Mouse (Mus musculus) gastrocnemius, postnatal 4 days (tissue): ENCODE results near the gene Lyzl4. TPM values are rescaled to one million over a fixed set of nuclear protein-coding genes. Genes with fewer than 3 reads are reported as not detected.
A peak's percentile ranks its signal among the peaks of the same experiment; 100 is the strongest.
"Not testable (repeated sequence)": the region's sequence is repeated elsewhere in the genome, so short reads cannot be mapped to it uniquely, and the experiment has no call there.

Experiments used
- DNase-seq, 2 experiments: peaks; one replicate each; pipeline ENCODE4 v3.0.0; 2021 to 2022; ENCODE audit warnings: low spot score in 2 of 2, mixed read lengths in 2 of 2
- total RNA-seq, 2 experiments: library from RNA; stranded (reverse); gene quantifications; 2 replicates each; pipeline ENCODE4 v1.2.3; 2021

Gene Lyzl4
- total RNA-seq, 2 experiments from 2014 or later: 0.81 to 1.2 TPM

- DNase-seq: peak; percentile 52 to 68
These were observed 36.2 kb downstream of the Lyzl4 start for GRCm38 (mm10) chr9:121605414-121606278.

DNA sequence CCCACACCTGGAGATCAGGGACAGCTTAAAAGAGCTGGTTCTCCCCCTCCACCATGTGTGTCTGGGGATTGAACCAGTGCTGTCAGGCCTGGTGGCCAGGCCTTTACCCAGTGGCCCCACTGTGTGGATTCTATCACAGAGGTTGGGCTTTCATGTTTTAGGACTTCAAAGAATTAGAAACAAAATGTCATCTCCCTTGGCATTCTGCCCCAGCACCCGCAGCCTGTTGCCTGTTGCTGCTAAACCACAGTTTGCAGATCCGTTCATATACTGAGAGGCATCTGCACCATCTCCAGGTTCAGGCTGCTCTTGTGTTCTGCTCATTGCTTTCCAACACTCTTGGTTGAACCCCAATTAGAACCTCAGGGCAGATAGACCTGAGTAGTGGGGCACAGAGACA, 39.5 kb downstream of the Lyzl4 start:
- DNase-seq: no peak

GRCm38 (mm10) chr9:121600861-121601427, 41.0 kb downstream of the Lyzl4 start:
- no peak for DNase-seq

- DNase-seq: no peak
These were observed 41.6 kb downstream of the Lyzl4 start for GRCm38 (mm10) chr9:121600201-121600860.

GRCm38 (mm10) chr9:121599551-121599950, 42.3 kb downstream of the Lyzl4 start:
- no peak for DNase-seq

DNA sequence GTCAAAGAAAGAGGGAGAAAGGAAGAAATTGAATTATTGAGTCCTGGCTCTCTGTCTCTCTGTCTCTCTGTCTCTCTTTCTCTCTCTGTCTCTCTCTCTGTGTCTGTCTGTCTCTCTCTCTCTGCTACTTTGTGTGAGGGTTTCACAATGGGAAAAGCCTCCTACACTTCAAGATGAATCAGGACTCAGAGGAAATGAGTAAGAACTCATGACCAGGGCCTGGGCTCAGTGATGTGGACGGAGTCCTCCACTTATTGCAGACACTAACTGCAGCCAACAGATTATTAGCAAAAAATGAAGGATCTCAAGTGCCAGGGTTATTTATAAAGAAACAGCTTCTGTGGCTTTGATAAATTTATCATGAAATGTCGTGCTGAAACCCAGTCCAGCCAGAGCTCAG, 43.8 kb downstream of the Lyzl4 start:
- no peak for DNase-seq

GRCm38 (mm10) chr9:121594771-121595170, 47.1 kb downstream of the Lyzl4 start:
- no peak for DNase-seq

GRCm38 (mm10) chr9:121593768-121594167, 48.1 kb downstream of the Lyzl4 start:
- not testable (repeated sequence) for DNase-seq

GRCm38 (mm10) chr9:121592948-121593550, 48.8 kb downstream of the Lyzl4 start:
- no peak for DNase-seq

DNA sequence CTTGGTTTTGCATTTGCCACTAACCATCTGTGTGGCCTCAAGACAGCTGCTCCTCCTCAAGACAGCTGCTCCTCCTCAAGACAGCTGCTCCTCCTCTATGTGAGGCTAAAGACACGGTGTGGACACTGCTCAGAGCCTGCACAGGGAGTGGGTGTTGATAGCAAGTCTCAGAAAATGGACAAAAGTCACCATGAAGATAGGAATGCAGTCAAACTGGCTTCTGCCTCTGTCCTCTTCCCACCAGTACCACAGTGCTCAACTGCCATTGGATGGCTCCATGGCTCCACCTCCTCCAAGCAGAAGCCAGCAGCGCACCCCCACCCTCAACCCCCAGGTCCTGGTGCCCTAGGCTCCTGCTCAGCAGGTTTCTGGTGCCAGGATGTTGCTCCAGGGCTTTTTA, 52.4 kb downstream of the Lyzl4 start:
- no peak for DNase-seq

DNA sequence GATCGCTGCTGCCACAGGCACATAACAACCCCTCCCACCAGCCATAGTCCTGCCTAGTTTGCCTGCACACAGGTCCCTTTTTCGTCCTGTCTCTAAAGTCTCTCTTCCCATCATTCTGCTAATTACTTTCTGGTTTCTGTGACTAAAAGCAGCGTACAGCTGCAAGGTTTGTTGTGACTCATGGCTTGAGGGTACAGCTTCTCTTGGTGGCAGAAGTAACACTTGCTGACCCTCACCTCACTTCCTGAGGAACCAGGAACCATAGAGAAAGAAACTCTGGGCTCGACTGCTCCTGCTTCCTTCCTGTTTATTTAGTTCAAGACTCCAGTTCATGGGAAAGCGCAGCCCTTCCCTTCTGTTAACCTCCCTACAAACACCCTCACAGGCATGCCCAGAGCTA, 67.5 kb downstream of the Lyzl4 start:
- DNase-seq: no peak

GRCm38 (mm10) chr9:121568451-121568850, 73.4 kb downstream of the Lyzl4 start:
- DNase-seq: no peak

DNA sequence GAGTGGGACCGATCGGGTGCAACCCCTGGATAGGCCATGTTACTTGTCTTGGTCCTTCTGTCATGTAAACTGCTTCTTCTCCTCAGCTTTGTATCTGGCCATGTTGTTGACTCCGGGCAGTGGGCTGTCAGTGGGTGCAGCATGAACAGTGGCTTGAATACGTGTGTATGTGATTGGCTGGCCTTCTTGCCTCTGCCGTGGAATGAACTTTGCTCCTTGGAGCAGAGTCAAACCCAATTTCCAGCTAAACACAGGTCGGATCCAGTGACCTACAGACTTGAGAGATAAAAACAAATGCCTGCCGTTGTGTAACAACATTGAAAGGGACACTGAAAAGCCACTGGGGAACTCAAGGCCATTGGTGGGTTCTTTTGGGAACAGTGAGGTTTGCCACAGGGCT, 75.5 kb downstream of the Lyzl4 start:
- DNase-seq: no peak

GRCm38 (mm10) chr9:121563276-121563675, 78.6 kb downstream of the Lyzl4 start:
- DNase-seq: no peak

DNA sequence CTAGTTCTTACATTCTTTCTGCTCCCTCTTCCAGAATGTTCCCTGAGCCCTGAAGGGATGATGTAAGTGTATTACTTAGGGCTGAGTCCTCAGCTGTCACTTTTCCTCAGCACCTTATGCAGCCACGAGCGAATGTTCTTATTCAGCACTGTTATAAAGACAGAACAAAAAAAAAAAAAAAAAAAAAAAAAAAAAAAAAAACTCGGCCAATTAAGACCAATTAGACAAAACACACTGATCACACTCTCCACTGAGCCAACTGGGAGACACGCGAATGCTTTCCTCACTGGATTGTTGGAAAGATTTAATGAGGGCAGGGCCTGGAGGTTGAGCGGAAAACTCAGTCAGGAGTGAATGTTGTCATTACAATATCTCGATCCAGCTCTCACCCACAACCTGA, 81.4 kb downstream of the Lyzl4 start:
- DNase-seq: no peak

DNA sequence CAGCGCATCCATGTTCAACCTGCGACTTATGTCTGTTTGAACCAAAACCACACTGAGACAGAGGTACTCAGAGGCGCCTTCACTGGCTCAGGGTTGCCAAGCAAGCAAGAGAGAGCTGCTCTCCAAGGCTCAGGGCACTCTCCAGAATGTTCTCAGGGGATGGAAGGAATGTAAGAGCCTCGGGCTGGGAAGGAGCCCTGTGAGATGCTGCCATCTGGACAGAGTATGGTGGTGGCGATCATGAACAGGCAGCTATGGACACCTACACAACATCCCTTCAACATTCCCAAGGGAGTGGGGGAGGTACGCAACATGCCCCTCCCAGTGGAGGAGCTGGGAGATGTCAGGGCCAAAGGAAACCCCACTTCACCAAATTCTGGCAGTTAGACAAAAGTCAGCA, 83.7 kb downstream of the Lyzl4 start:
- DNase-seq: no peak

DNA sequence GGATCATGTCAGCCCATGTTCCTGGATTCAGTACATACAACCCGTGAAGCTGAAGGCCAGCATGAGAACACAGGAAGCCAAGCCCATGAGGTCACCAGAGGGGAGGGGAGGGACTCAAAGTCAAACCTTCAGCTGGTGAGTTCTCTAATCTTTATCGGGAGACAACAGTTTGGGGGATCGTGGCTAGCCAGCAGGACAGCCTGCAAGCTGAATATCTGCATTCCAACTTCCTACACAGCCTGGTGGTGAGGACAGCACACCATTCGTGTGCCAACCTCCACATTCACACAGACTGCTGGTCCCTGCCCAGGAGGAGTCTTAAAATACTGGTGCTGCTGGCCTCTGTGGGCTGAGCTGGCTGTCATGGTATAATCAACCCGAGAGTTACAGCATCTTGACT, 85.0 kb downstream of the Lyzl4 start:
- DNase-seq: no peak

DNA sequence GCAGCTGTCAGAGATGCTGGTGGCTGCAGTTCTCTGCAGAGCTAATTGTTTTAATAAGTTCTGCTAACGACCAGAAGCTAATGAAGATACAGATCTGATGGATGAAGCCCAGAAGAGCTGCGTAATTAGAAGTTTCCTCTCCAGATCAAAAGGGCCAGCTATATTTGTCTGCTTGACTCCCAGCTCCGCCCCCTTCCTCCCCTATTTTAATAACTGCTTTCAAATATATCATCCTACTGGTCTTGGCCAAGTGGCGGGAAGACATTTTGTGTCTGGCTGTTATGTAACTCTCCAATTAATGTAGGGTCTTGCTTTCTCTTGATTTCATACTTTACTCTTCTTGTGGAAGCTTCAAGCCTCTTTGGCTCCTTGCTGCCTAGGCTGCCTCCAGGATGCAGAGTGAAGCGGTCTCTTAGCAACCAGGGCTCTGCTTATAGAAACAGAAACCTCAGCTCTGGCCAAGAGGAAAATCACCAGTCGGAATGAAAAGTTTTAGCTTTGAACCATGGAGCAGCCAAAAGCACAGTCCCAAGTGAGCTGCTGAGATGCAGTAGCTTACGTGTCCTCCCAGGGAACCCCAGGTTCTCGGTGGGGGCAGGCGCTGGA, 86.4 kb downstream of the Lyzl4 start:
- DNase-seq: peak in 1 of 2 experiments; percentile 40

- no peak for DNase-seq
These were observed 88.3 kb downstream of the Lyzl4 start for GRCm38 (mm10) chr9:121553643-121554042.

DNA sequence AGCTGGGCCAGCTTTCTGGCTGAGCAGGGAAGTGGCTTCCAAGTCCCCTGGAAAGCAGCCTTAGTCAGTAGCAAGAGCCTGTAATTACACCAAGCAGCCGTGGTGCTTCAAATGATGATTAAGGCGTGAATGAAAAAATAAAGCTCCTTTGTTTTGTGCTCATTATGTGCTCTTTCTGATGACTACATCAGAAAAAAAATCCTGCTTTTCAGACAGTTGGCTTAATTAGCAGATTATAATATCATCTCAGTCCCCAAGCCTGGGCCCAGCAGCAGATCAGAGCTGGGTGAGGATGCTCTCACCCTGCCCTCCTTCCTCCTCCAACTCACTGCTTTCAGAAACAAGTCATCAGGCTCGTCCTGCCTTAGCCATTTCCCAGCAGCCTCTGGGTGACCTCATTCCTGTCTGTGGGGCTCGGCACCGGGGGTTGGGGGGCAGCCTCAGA, 91.5 kb downstream of the Lyzl4 start:
- no peak for DNase-seq

GRCm38 (mm10) chr9:121549444-121549843, 92.5 kb downstream of the Lyzl4 start:
- DNase-seq: no peak
